Mouse (Mus musculus): ENCODE results near the gene Alg1.

Gene Alg1

GRCm38 (mm10) chr16:5242882-5243281, 9.5 kb downstream of the Alg1 start:
- no peak for DNase-seq

GRCm38 (mm10) chr16:5244411-5244810, 11.0 kb downstream of the Alg1 start:
- peak; percentile 53 for DNase-seq

GRCm38 (mm10) chr16:5250891-5251290, 17.5 kb downstream of the Alg1 start:
- DNase-seq, result no peak

GRCm38 (mm10) chr16:5252260-5252659, 18.8 kb downstream of the Alg1 start:
- DNase-seq, result no peak

- peak; percentile 50 for DNase-seq
Observed at GRCm38 (mm10) chr16:5254346-5255025, 21.1 kb downstream of the Alg1 start.

GRCm38 (mm10) chr16:5255081-5255740, 21.8 kb downstream of the Alg1 start:
- no peak for DNase-seq

- peak; percentile 96 for DNase-seq
Observed at GRCm38 (mm10) chr16:5255779-5256496, 22.5 kb downstream of the Alg1 start, which contains the start of gene Eef2kmt. Gene Eef2kmt, minus strand, starts transcription at chr16:5255983.

- no peak for DNase-seq
Observed at GRCm38 (mm10) chr16:5263156-5263555, 29.7 kb downstream of the Alg1 start.

- no peak for DNase-seq
Observed at GRCm38 (mm10) chr16:5263926-5264325, 30.5 kb downstream of the Alg1 start.

GRCm38 (mm10) chr16:5271411-5272035, 38.1 kb downstream of the Alg1 start:
- DNase-seq, result no peak

- no peak for DNase-seq
Observed at GRCm38 (mm10) chr16:5272371-5272770, 39.0 kb downstream of the Alg1 start.

- no peak for DNase-seq
Observed at GRCm38 (mm10) chr16:5279571-5280222, 46.3 kb downstream of the Alg1 start.

GRCm38 (mm10) chr16:5282686-5283085, 49.3 kb downstream of the Alg1 start:
- DNase-seq, result no peak

GRCm38 (mm10) chr16:5285376-5285775, 52.0 kb downstream of the Alg1 start:
- DNase-seq, result no peak
